Mouse (Mus musculus) midbrain, embryonic 10.5 days (tissue): ENCODE data around the gene Gm136. TPM values are rescaled to one million over a fixed set of nuclear protein-coding genes. Genes with fewer than 3 reads are reported as not detected.

Experiments
- DNase-seq: peaks from one replicate; pipeline ENCODE4 v3.0.0-alpha.2; 2017; ENCODE audit warnings: low spot score
- H3K27ac ChIP-seq: fragments of 300-500 bp; sonication (generic); replicated peaks from 2 replicates; pipeline ENCODE4 v1.5.1; 2016; ENCODE audit warnings: mild to moderate bottlenecking
- H3K27me3 ChIP-seq: fragments of 300-500 bp; sonication (generic); 2 replicates; pipeline ENCODE4 v1.6.1; 2016; ENCODE audit warnings: low read depth, mild to moderate bottlenecking; ENCODE audit not compliant: poor library complexity, severe bottlenecking
- H3K36me3 ChIP-seq: fragments of 300-500 bp; sonication (generic); 2 replicates; pipeline ENCODE4 v1.6.1; 2016; ENCODE audit warnings: mild to moderate bottlenecking, moderate library complexity
- H3K4me1 ChIP-seq: fragments of 300-500 bp; sonication (generic); 2 replicates; pipeline ENCODE4 v1.6.1; 2016
- H3K4me3 ChIP-seq: fragments of 300-500 bp; sonication (generic); 2 replicates; pipeline ENCODE4 v1.5.1; 2016; ENCODE audit warnings: mild to moderate bottlenecking, moderate library complexity
- H3K9me3 ChIP-seq: fragments of 300-500 bp; sonication (generic); replicated peaks from 2 replicates; pipeline ENCODE4 v1.6.1; 2016; ENCODE audit warnings: mild to moderate bottlenecking
- WGBS: fragments of 180-500 bp; shearing (Covaris S2); methylation state at CpG from one replicate; pipeline ENCODE4 v1.1.7; 2016; 5-methylcytosine and 5-hydroxymethylcytosine counted together
- polyA plus RNA-seq: library from polyadenylated mRNA; unstranded; fragments of >200 nt; fragmentation: Nextera tagmentation; extraction: Ambion mirVana; gene quantifications from 2 replicates; pipeline ENCODE4 v1.2.1, GENCODE M21; 2016

Gene Gm136
- polyA plus RNA-seq, result not detected in 2 replicates

DNA sequence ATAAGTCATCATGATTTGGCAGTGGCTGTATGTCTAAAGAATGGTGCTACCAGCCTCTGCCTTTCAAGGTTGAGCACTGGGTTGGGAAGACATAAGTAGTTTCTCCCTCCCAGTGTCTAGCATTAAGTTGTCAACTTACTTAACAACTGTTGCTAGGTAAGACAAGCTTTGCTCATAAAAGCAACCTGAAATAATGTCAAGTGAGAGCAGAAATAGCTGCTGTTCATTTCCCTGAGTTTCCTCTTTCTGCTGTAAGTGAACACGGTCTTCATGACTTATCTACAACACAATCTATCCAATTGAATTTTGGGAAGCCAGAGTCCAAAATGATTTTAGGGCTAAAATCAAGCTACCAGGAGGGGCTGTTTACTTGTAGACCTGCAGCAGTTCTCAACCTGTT is at the start of gene Gm136:
Gm136 (minus strand) TSS at position 101 of the 400 bp plus-strand sequence.
- no peaks in the 10 kb centered on the region for H3K27me3 ChIP-seq
- H3K36me3 ChIP-seq, result no peaks in the 10 kb centered on the region
- no peaks in the 10 kb centered on the region for H3K9me3 ChIP-seq
- H3K4me1 ChIP-seq, result no peaks in the 10 kb centered on the region
- WGBS, result 95% methylated on average over 1 of the region's 1 CpGs
- no peak within 1 kb of the TSS for H3K27ac ChIP-seq
- no peak for DNase-seq
- no peak within 1 kb of the TSS for H3K4me3 ChIP-seq

DNA sequence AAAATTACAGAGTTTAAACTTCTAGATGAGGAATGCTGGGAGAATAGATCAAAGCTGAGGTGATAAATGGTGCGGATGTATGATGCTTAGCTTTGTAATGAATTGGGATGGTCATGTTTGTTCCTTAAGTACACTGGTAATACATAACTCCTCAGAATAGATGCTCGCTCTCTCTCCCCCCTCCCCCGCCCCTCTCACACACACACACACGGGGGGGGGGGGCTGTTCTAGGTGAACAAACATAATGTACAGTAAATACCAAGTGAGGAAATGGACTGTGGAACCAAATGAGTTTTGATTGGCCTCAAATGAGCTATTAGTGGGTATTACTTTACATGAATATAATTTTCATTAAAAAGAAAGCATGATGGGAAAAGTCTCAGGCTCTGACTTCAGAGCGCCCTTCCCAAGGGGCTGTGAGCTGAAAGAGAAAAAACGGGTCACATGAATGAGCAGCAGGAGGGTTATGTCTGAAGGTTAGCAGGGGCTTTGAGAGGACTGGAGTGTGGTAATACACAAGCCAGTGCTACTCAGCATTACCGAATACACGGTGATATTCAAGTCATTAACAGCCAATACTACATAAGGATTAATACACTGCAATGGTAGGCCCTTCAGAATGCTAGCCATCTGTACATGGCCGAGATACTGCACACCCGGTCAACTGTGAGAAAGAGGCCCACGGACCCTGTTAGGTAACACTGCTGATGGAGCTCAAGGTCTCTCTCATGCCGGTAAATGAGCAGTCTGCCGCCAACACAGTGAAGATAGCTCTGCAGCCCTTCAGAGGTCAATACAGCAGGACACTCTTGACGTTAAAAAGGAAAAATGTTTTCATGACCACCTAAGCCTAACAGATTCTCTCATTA is 45.3 kb upstream of the Gm136 start:
- Histone ChIP-seq H3K9me3 (no peaks in the 10 kb centered on the region), H3K4me1 (no peaks in the 10 kb centered on the region), H3K27me3 (no peaks in the 10 kb centered on the region), H3K4me3 (no peak overlapping the region), H3K27ac (no peak overlapping the region), H3K36me3 (peaks cover 26% of the 10 kb centered on the region)
- 88% methylated on average over 14 of the region's 14 CpGs for WGBS
- no peak for DNase-seq

DNA sequence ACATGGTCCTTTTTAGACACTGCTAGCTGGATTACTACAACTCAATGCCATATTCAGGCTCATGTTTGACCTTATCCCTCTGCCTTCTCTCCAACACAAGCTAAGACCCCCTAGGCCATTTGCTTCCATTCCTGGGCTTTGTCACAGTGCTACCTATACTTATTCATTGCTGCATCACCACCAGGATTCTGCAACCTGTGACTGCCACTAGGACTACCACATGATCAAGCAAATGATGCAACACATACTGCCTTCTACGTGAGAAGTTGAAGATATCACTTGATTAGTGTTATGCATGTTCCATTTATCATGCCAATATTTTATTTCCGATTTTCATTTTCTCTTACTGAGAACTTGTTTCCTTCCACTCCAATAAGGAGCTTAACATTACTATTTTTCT is 41.9 kb upstream of the Gm136 start:
- 91% methylated on average over 2 of the region's 2 CpGs for WGBS
- Histone ChIP-seq H3K36me3 (peaks cover 4% of the 10 kb centered on the region), H3K27ac (no peak overlapping the region), H3K4me1 (no peaks in the 10 kb centered on the region), H3K4me3 (no peak overlapping the region), H3K27me3 (no peaks in the 10 kb centered on the region), H3K9me3 (no peaks in the 10 kb centered on the region)
- no peak for DNase-seq

DNA sequence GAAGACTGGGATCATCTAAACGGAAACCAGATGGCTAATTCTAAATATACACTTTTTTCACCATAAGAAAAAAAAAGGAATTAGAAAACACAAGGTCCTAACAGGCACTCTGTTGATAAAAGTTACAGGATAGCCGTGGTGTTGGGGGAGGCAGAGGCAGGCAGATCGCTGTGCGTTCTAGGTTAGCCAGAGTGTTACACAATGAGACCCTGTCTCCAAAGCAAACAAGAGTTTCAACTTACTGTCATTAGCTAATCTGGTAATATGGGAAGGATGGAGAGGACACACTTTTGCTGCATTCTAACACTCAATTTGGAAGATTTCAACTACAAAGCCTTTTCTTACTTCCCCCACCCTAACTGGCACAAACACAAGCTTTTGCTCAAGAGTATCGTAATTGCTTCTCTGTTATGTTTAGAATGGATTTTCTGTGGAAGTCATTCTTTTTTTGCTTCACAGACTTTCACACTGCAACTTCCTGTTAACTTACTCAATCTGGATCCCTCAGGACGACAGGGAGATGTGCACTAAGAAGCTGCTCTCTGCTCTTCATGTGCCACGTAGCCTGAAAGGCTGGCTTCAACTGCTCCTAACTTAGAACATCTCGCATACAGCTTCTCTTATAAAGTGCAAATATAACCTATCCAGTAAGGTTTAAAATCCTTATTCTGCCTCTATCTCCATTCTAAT is 41.4 kb upstream of the Gm136 start:
- no peak overlapping the region for H3K27ac ChIP-seq
- no peak for DNase-seq
- H3K9me3 ChIP-seq, result no peaks in the 10 kb centered on the region
- 82% methylated on average over 8 of the region's 8 CpGs for WGBS
- no peaks in the 10 kb centered on the region; the same call in 1 of the 2 replicates for H3K36me3 ChIP-seq
- H3K27me3 ChIP-seq, result no peaks in the 10 kb centered on the region
- no peaks in the 10 kb centered on the region for H3K4me1 ChIP-seq
- no peak overlapping the region for H3K4me3 ChIP-seq

DNA sequence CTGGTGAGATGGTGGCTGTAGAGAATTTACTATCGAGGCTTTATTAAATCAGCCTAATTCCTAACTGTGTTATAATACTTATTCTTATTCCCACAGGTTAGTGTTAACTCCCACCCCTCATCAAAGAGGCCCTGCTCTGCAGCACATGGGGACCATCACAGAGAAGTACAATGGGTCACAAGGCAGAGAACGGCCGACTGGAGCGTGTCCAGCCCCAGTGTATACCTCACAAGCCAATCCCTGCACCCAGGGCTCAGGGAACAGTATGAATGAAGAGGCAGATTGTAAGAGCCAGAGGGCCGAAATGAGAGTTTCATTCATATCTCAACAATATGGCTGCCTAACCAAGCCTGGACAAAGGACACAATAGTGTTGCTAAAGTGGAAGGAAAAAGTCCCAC is 40.2 kb upstream of the Gm136 start:
- 84% methylated on average over 5 of the region's 5 CpGs for WGBS
- DNase-seq, result no peak

DNA sequence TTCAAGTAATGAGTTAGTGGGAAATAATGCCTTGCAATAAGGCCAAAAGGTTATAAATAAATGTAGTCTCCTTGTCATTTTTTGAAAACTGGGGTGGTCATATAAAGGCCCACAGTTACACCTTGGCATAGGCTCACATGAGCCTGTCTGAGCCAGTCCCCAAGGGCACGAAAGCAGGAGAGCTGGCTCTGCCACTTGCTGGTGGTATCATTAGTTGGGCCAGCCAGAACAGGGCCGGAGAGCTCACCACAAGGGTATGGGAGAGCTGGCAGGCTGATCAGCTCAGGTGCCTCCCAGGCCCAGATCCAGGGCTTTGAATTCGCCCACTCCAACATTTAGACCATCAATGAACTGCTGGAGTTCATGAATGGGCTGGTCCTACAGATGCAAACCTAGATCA is 30.4 kb upstream of the Gm136 start:
- Histone ChIP-seq H3K27me3 (no peaks in the 10 kb centered on the region), H3K27ac (no peak overlapping the region), H3K4me1 (no peaks in the 10 kb centered on the region), H3K9me3 (no peaks in the 10 kb centered on the region), H3K4me3 (no peak overlapping the region), H3K36me3 (no peaks in the 10 kb centered on the region)
- DNase-seq, result no peak
- 84% methylated on average over 3 of the region's 3 CpGs for WGBS

More for the DNA sequence above, 40.2 kb upstream of the Gm136 start:
- Histone ChIP-seq H3K27me3 (no peaks in the 10 kb centered on the region), H3K4me3 (no peak overlapping the region), H3K27ac (no peak overlapping the region), H3K4me1 (no peaks in the 10 kb centered on the region), H3K9me3 (no peaks in the 10 kb centered on the region), H3K36me3 (no peaks in the 10 kb centered on the region)

DNA sequence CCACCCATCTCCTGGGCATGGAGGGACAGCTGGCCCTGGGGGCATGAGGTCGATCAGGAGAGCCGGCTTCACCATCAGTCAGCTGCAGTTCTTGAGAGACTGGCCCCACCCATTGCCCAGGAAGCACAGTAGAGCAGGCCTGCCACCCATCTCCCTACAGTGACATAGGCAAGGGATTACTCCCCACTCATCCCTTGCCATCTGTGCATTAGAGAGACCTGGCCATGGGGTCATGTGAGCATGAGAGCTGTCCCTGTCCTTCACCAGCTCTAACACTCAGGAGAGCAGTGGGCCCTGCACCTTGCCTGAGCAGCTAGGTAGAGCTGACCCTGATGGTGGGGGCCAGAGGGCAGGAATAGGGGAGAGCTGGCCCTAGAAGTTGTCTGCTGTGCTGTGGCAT is 29.6 kb upstream of the Gm136 start:
- no peak overlapping the region for H3K27ac ChIP-seq
- no peaks in the 10 kb centered on the region for H3K9me3 ChIP-seq
- H3K4me3 ChIP-seq, result no peak overlapping the region
- no peaks in the 10 kb centered on the region for H3K4me1 ChIP-seq
- H3K27me3 ChIP-seq, result no peaks in the 10 kb centered on the region
- DNase-seq, result no peak
- H3K36me3 ChIP-seq, result no peaks in the 10 kb centered on the region
- WGBS, result 76% methylated on average over 2 of the region's 2 CpGs

DNA sequence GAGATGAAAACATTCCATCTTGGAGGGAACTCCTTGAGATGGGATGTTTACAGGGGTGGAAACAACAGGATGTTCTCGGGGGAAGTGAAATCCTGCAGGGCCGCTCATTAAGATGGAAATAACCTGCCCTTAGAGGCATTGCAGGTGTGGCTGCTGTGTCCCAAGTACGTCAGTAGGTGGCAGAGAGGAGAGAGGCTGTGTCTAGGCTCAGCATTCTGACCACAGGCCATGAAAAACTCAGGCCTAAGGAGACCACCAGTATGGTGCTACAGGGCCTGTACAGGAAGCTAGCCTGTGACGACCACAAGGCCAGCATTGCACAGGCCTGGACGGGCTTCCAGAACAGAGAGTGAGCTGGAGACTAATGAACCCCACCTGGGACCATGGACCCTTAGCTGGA is 28.8 kb upstream of the Gm136 start:
- no peaks in the 10 kb centered on the region for H3K27me3 ChIP-seq
- no peaks in the 10 kb centered on the region for H3K4me1 ChIP-seq
- no peaks in the 10 kb centered on the region for H3K9me3 ChIP-seq
- no peaks in the 10 kb centered on the region for H3K36me3 ChIP-seq
- no peak overlapping the region for H3K27ac ChIP-seq
- no peak overlapping the region for H3K4me3 ChIP-seq
- no peak for DNase-seq
- 62% methylated on average over 5 of the region's 5 CpGs for WGBS

DNA sequence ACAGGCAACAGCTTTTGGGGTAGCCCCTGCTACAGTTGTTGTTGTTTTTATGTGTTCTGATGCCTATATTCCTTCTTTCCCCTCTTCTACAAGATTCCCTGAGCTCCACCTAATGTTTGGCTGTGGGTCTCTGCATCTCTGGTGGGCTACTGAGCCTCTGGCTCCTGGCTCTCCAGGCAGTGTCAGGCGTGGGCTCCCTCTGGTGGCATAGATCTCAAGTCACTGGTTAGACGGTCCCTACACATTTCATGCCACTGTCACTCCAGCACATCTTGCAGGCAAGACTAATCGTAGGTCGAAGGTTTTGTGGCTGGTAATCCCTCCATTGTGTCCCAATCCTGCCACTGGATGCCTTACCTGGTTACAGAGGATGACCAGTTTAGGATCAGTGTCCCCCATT is 26.7 kb upstream of the Gm136 start:
- Histone ChIP-seq H3K4me3 (no peak overlapping the region), H3K4me1 (peaks cover under 1% of the 10 kb centered on the region; the same call in 1 of the 2 replicates), H3K9me3 (0 out of 2 replicates have a peak, but pooled peaks cover 3% of the 10 kb centered on the region), H3K36me3 (no peaks in the 10 kb centered on the region), H3K27me3 (no peaks in the 10 kb centered on the region), H3K27ac (no peak overlapping the region)
- 35% methylated on average over 4 of the region's 4 CpGs for WGBS
- DNase-seq, result peak; percentile 29

DNA sequence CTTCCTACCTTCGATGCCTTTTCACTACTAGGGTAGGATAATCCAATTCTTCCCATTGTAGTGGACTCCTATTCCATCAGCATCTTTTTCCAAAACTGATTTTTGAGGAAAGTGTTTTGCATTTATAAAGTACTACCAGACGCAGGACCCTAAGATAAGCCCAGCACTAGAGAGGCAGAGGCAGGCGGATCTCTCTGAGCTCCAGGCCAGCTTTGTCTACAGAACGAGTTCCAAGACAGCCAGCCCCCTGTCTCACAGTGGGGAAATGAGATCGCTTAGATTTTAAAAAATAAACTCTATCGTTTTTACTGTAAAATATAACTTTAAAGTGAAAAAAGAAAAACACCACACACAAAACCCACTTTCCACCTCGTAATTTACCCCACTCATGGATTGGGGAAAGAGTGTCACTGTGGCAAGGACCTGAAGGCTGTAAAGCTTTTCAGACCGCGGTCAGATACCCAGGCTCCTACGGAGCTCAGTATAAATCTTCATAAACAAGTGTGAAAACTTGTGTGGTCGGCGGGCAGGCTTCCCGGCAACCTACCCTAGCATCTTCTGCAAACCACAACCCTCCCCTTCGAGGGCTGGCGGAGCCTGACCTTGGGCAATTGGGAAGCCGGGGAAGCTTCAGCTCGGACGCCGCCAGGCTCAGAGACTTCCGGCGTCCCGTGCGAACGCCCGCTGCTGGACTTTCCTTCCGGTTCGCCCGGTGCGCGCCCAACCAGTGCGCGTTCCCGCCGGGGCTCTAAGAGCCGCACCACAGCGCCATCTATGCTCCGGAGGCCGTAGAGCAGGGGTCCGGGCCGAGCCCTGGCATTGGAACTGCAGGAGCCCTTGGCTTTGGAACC is 21.8 kb upstream of the Gm136 start, which contains the start of gene Smim8:
Smim8 (minus strand) TSS at position 747 of the 851 bp plus-strand sequence.
- peak within 1 kb of the TSS; percentile 90 for H3K27ac ChIP-seq
- H3K4me3 ChIP-seq, result peak within 1 kb of the TSS; percentile 71
- peaks cover 4% of the 10 kb centered on the region; the same call in 1 of the 2 replicates for H3K4me1 ChIP-seq
- peak; percentile 94 for DNase-seq
- no peaks in the 10 kb centered on the region for H3K36me3 ChIP-seq
- H3K27me3 ChIP-seq, result no peaks in the 10 kb centered on the region
- WGBS, result 6% methylated on average over 40 of the region's 40 CpGs
- H3K9me3 ChIP-seq, result 0 out of 2 replicates have a peak, but pooled peaks cover 3% of the 10 kb centered on the region

DNA sequence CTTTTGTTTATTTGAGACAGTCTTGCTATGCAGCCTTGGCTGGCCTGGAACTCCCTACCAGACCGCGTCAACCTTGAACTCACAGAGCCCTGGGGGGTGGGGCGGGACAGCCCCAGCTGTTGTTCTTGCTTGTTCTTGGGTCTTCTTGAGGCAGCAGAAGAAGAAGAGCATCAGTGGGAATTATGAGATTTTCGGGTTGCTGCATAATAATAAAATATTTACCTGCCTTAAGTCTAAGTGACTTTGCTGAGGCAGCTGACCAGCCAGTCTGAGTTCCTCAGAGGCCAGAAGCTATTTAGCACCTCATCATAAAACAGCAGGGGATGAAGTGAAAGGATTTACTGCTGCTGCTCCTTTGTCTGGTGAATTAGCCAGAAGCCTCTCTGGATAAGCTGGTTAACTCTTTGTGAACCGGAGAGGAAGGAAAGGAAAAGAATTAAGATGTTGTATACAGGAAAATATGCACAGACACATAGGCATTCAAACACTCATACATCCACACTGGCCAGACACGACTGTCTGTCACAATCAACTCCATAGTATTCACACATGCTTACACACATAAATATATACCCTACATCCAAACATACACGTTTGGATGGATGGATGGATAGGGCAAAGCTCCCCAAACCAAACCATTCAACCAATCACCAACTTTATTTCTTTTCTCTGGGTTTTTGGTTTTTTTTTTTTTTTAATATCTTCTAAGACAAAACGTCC is 15.7 kb upstream of the Gm136 start:
- DNase-seq, result peak; percentile 48
- peak overlapping the region; percentile 69 for H3K27ac ChIP-seq

DNA sequence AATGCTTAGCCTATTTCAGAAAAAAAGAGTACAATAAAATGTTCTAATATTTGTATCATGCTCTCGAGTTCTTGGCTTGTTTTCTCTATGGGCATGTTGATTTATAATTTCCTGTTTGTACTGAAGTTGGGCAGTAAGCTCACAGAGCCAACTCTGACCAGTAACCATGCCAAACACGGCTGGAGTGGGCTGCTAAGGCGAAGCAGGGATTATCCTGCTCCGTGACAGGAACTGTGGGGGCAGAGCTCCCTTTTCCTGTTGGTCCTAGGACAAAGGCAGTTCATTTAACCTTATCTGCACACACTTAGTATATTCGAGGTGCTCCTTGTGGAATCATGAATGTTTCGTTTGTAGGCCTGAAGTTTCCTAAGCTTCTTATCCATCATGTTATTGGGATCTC is 6.8 kb downstream of the Gm136 start:
- WGBS, result 64% methylated on average over 6 of the region's 6 CpGs
- no peak for DNase-seq
- Histone ChIP-seq H3K9me3 (no peaks in the 10 kb centered on the region), H3K4me1 (no peaks in the 10 kb centered on the region), H3K27ac (no peak overlapping the region), H3K36me3 (no peaks in the 10 kb centered on the region), H3K4me3 (no peak overlapping the region), H3K27me3 (no peaks in the 10 kb centered on the region)

More for the DNA sequence above, 15.7 kb upstream of the Gm136 start:
- peaks cover 10% of the 10 kb centered on the region for H3K4me1 ChIP-seq
- whole genome bisulfite sequencing, result 8% methylated on average over 8 of the region's 8 CpGs
- H3K4me3 ChIP-seq, result peak overlapping the region; percentile 12; the same call in 1 of the 2 replicates
- H3K27me3 ChIP-seq, result no peaks in the 10 kb centered on the region
- peaks cover 13% of the 10 kb centered on the region; the same call in 1 of the 2 replicates for H3K36me3 ChIP-seq
- no peaks in the 10 kb centered on the region for H3K9me3 ChIP-seq
